ENCODE assay signal across 7 mouse cellular contexts in genomic region chr16:30236091-30236699, GRCm38 (mm10). TPM values are rescaled to one million over a fixed set of nuclear protein-coding genes. Genes with fewer than 3 reads are reported as not detected.
A peak's percentile ranks its signal among the peaks of the same experiment; 100 is the strongest.
DNase-seq lines count a peak whose midpoint lies in the region; ATAC-seq and TF ChIP-seq lines count a peak whose summit lies in the region.

No protein-coding gene starts in this region.

- no peaks in the 10 kb centered on the region for H3K36me3 ChIP-seq in embryonic facial prominence, embryonic 11.5 days (replicated peaks; ENCODE audit: control insufficient read depth, insufficient read depth, low read depth, low read length)
- no peaks in the 10 kb centered on the region for H3K36me3 ChIP-seq in kidney, adult 2 months (ENCODE audit: control insufficient read depth, insufficient read depth, low read length)
- no peaks in the 10 kb centered on the region for H3K36me3 ChIP-seq in limb, embryonic 13.5 days
- H3K36me3 ChIP-seq in midbrain, embryonic 16.5 days (ENCODE audit: control insufficient read depth, insufficient read depth, low read length): no peaks in the 10 kb centered on the region
- no peaks in the 10 kb centered on the region for H3K36me3 ChIP-seq in spleen, adult 2 months (ENCODE audit: control insufficient read depth, insufficient read depth, low read length)

- TF ChIP-seq CTCF in kidney, adult 2 months (conservative IDR thresholded peaks at IDR 0.05; ENCODE audit: insufficient read depth, insufficient read length, low read depth, low read length): peak; percentile 85
- TF ChIP-seq CTCF in spleen, adult 2 months (IDR thresholded peaks at IDR 0.05; ENCODE audit: extremely low read depth, insufficient read depth, insufficient read length, insufficient replicate concordance): peak; percentile 97

- DNase-seq in adrenal gland, postnatal 14 days: peak; percentile 92
- peak; percentile 94 for DNase-seq in embryonic facial prominence, embryonic 11.5 days (ENCODE audit: low spot score)
- DNase-seq in heart, adult 18-20 months: peak; percentile 80 to 92
- DNase-seq in kidney, adult 2 months: peak; percentile 81
- peak; percentile 40 to 75 for DNase-seq in spleen, adult 2 months (ENCODE audit: low read depth in 1 of 2, low spot score in 2 of 2)

- H3K4me1 ChIP-seq in embryonic facial prominence, embryonic 11.5 days (ENCODE audit: control insufficient read depth, insufficient read depth, low read length): peaks cover 9% of the 10 kb centered on the region; the same call in 1 of the 2 replicates
- peaks cover 7% of the 10 kb centered on the region; the same call in 1 of the 2 replicates for H3K4me1 ChIP-seq in kidney, adult 2 months (ENCODE audit: control insufficient read depth, insufficient read depth, low read length)
- H3K4me1 ChIP-seq in limb, embryonic 13.5 days: peaks cover 57% of the 10 kb centered on the region
- H3K4me1 ChIP-seq in midbrain, embryonic 16.5 days (ENCODE audit: control insufficient read depth, insufficient read depth, low read length): peaks cover 8% of the 10 kb centered on the region
- H3K4me1 ChIP-seq in spleen, adult 2 months (ENCODE audit: control insufficient read depth, insufficient read depth, insufficient read length): peaks cover 15% of the 10 kb centered on the region

- no peak for TF ChIP-seq POLR2A in kidney, adult 2 months (IDR thresholded peaks at IDR 0.05; ENCODE audit: low read depth, low read length)
- no peak for TF ChIP-seq POLR2A in spleen, adult 2 months (IDR thresholded peaks at IDR 0.05; ENCODE audit: low read depth, low read length)

- 0 out of 2 replicates have a peak overlapping the region, but pooled peaks have one; percentile 10 for H3K27ac ChIP-seq in embryonic facial prominence, embryonic 11.5 days (replicated peaks; ENCODE audit: low read depth, low read length)
- H3K27ac ChIP-seq in kidney, adult 2 months (ENCODE audit: insufficient read depth, low read depth, low read length): no peak overlapping the region
- peak overlapping the region; percentile 81; the same call in 1 of the 2 replicates for H3K27ac ChIP-seq in limb, embryonic 13.5 days
- no peak overlapping the region for H3K27ac ChIP-seq in midbrain, embryonic 16.5 days (ENCODE audit: low read length)
- no peak overlapping the region for H3K27ac ChIP-seq in spleen, adult 2 months (ENCODE audit: insufficient read depth, low read length)

- peak overlapping the region; percentile 45 for H3K4me2 ChIP-seq in embryonic facial prominence, embryonic 11.5 days (ENCODE audit: low read depth, low read length)
- peak overlapping the region; percentile 66 for H3K4me2 ChIP-seq in limb, embryonic 13.5 days (replicated peaks)
- peak overlapping the region; percentile 67 for H3K4me2 ChIP-seq in midbrain, embryonic 16.5 days (ENCODE audit: low read length)

- no peaks in the 10 kb centered on the region for H3K27me3 ChIP-seq in embryonic facial prominence, embryonic 11.5 days (ENCODE audit: control insufficient read depth, insufficient read depth, low read length)
- no peaks in the 10 kb centered on the region for H3K27me3 ChIP-seq in kidney, adult 2 months (replicated peaks; ENCODE audit: control insufficient read depth, insufficient read depth, low read length)
- H3K27me3 ChIP-seq in limb, embryonic 13.5 days: peaks cover 35% of the 10 kb centered on the region
- peaks cover 26% of the 10 kb centered on the region for H3K27me3 ChIP-seq in midbrain, embryonic 16.5 days (ENCODE audit: control insufficient read depth, insufficient read depth, low read depth, low read length)
- no peaks in the 10 kb centered on the region for H3K27me3 ChIP-seq in spleen, adult 2 months (ENCODE audit: control insufficient read depth, insufficient read depth, low read length)

- peak; percentile 88 for ATAC-seq in embryonic facial prominence, embryonic 11.5 days (replicated peaks; ENCODE audit: insufficient number of reproducible peaks, low FRiP score, low TSS enrichment, low read depth)
- ATAC-seq in limb, embryonic 13.5 days (ENCODE audit: low FRiP score, low read depth): peak; percentile 83
- peak; percentile 83 for ATAC-seq in midbrain, embryonic 16.5 days

- H3K9ac ChIP-seq in embryonic facial prominence, embryonic 11.5 days (replicated peaks; ENCODE audit: low read length): peak overlapping the region; percentile 29; the same call in 1 of the 2 replicates
- 0 out of 2 replicates have a peak overlapping the region, but pooled peaks have one; percentile 51 for H3K9ac ChIP-seq in limb, embryonic 13.5 days
- peak overlapping the region; percentile 56; the same call in 1 of the 2 replicates for H3K9ac ChIP-seq in midbrain, embryonic 16.5 days (ENCODE audit: low read depth, low read length)

- WGBS in embryonic facial prominence, embryonic 11.5 days: 2% methylated on average over 33 of the region's 33 CpGs
- WGBS in kidney, adult 2 months: under 1% methylated on average over 33 of the region's 33 CpGs
- 1% methylated on average over 33 of the region's 33 CpGs for WGBS in limb, embryonic 13.5 days
- 1% methylated on average over 33 of the region's 33 CpGs for WGBS in midbrain, embryonic 16.5 days
- 2% methylated on average over 33 of the region's 33 CpGs for WGBS in spleen, adult 2 months

- peak overlapping the region; percentile 24 for H3K4me3 ChIP-seq in embryonic facial prominence, embryonic 11.5 days (ENCODE audit: low read depth, low read length)
- H3K4me3 ChIP-seq in kidney, adult 2 months (ENCODE audit: insufficient read depth, low read depth, low read length): peak overlapping the region; percentile 39
- peak overlapping the region; percentile 37 for H3K4me3 ChIP-seq in limb, embryonic 13.5 days
- peak overlapping the region; percentile 40 for H3K4me3 ChIP-seq in midbrain, embryonic 16.5 days (ENCODE audit: low read depth, low read length)
- peak overlapping the region; percentile 47; the same call in 1 of the 2 replicates for H3K4me3 ChIP-seq in spleen, adult 2 months (ENCODE audit: extremely low read depth, insufficient read depth, insufficient read length)

- no peaks in the 10 kb centered on the region for H3K9me3 ChIP-seq in embryonic facial prominence, embryonic 11.5 days (replicated peaks; ENCODE audit: control insufficient read depth, low read length)
- no peaks in the 10 kb centered on the region for H3K9me3 ChIP-seq in limb, embryonic 13.5 days
- H3K9me3 ChIP-seq in midbrain, embryonic 16.5 days (replicated peaks; ENCODE audit: control insufficient read depth, low read length, poor library complexity, severe bottlenecking): no peaks in the 10 kb centered on the region

RNA-seq across cellular contexts. Expression of gene Cpn2, which starts 31.1 kb away (rescaled TPM):
- 7.5 and 28.6 TPM in 2 replicates for total RNA-seq in adrenal gland, postnatal 14 days (2021)
- not detected in 2 replicates for polyA plus RNA-seq in embryonic facial prominence, embryonic 11.5 days (2014; fragmentation: Nextera tagmentation; extraction: Ambion mirVana)
- total RNA-seq in heart, adult 18-20 months (2021): under 1 TPM; 0.10 to 0.13 TPM
- polyA plus RNA-seq in kidney, adult 2 months (2012; rRNA removed): 0.42 and 0.52 TPM in 2 replicates
- polyA plus RNA-seq in limb, embryonic 13.5 days (2015; fragmentation: Nextera tagmentation; extraction: Ambion mirVana): not detected in 2 replicates
- not detected in 2 replicates for polyA plus RNA-seq in midbrain, embryonic 16.5 days (2015; fragmentation: Nextera tagmentation; extraction: Ambion mirVana)
- polyA plus RNA-seq in spleen, adult 2 months (2012; rRNA removed): not detected in 2 replicates

RNA-seq across cellular contexts. Expression of gene Lrrc15, which starts 46.9 kb away (rescaled TPM):
- total RNA-seq in adrenal gland, postnatal 14 days (2021): 0.15 TPM in 2 replicates
- polyA plus RNA-seq in embryonic facial prominence, embryonic 11.5 days (2014; fragmentation: Nextera tagmentation; extraction: Ambion mirVana): 0.72 and 1.3 TPM in 2 replicates
- under 1 TPM; 0.08 to 0.20 TPM for total RNA-seq in heart, adult 18-20 months (2021)
- 0.01 TPM in 1 of 2 replicates, not detected in the other for polyA plus RNA-seq in kidney, adult 2 months (2012; rRNA removed)
- 0.87 and 1.1 TPM in 2 replicates for polyA plus RNA-seq in limb, embryonic 13.5 days (2015; fragmentation: Nextera tagmentation; extraction: Ambion mirVana)
- polyA plus RNA-seq in midbrain, embryonic 16.5 days (2015; fragmentation: Nextera tagmentation; extraction: Ambion mirVana): 0.21 and 0.25 TPM in 2 replicates
- 0.02 TPM in 1 of 2 replicates, not detected in the other for polyA plus RNA-seq in spleen, adult 2 months (2012; rRNA removed)

Comparison
In these comparisons a context has a peak if more than half of its experiments do, and no peak if none do; other contexts are left out.
1. H3K27ac ChIP-seq: peak in embryonic facial prominence, embryonic 11.5 days (single experiment) and limb, embryonic 13.5 days (single experiment); none in kidney, adult 2 months (single experiment), midbrain, embryonic 16.5 days (single experiment) and spleen, adult 2 months (single experiment).
2. Peak in every context shown above with its lines, with median percentiles within 50 percentile points of each other: DNase-seq, ATAC-seq, H3K4me2 ChIP-seq, H3K4me3 ChIP-seq and H3K9ac ChIP-seq.